Mouse (Mus musculus) midbrain, embryonic 16.5 days (tissue): ENCODE measurements around the gene Hopx. TPM values are rescaled to one million over a fixed set of nuclear protein-coding genes. Genes with fewer than 3 reads are reported as not detected.
A peak's percentile ranks its signal among the peaks of the same experiment; 100 is the strongest.
"Not testable (repeated sequence)": the region's sequence is repeated elsewhere in the genome, so short reads cannot be mapped to it uniquely, and the experiment has no call there.

Experiments used
- ATAC-seq: fragments of 200-750 bp; cut with Nextera tagmentation; 2 replicates; pipeline ENCODE4 v1.8.0; 2017; ENCODE audit warnings: moderate TSS enrichment
- H3K27ac ChIP-seq: fragments of 300-500 bp; sonication (generic); 2 replicates; pipeline ENCODE4 v1.5.1; 2014; ENCODE audit warnings: mild to moderate bottlenecking, low read length, mixed read lengths
- H3K27me3 ChIP-seq: fragments of 300-500 bp; sonication (generic); 2 replicates; pipeline ENCODE4 v1.6.1; 2014; ENCODE audit warnings: low read depth, low read length, mixed read lengths; ENCODE audit not compliant: control insufficient read depth, insufficient read depth
- H3K36me3 ChIP-seq: fragments of 300-500 bp; sonication (generic); 2 replicates; pipeline ENCODE4 v1.6.1; 2014; ENCODE audit warnings: mild to moderate bottlenecking, low read length, moderate library complexity, mixed read lengths; ENCODE audit not compliant: control insufficient read depth, insufficient read depth
- H3K4me1 ChIP-seq: fragments of 300-500 bp; sonication (generic); 2 replicates; pipeline ENCODE4 v1.6.1; 2014; ENCODE audit warnings: mild to moderate bottlenecking, low read length, mixed read lengths; ENCODE audit not compliant: control insufficient read depth, insufficient read depth
- H3K4me2 ChIP-seq: fragments of 300-500 bp; sonication (generic); 2 replicates; pipeline ENCODE4 v1.6.1; 2014; ENCODE audit warnings: mild to moderate bottlenecking, low read length, mixed read lengths
- H3K4me3 ChIP-seq: fragments of 300-500 bp; sonication (generic); 2 replicates; pipeline ENCODE4 v1.5.1; 2014; ENCODE audit warnings: low read depth, mild to moderate bottlenecking, low read length, moderate library complexity, mixed read lengths
- H3K9ac ChIP-seq: fragments of 300-500 bp; sonication (generic); 2 replicates; pipeline ENCODE4 v1.6.1; 2014; ENCODE audit warnings: low read depth, low read length, mixed read lengths
- H3K9me3 ChIP-seq: fragments of 300-500 bp; sonication (generic); replicated peaks from 2 replicates; pipeline ENCODE4 v1.6.1; 2014; ENCODE audit warnings: mild to moderate bottlenecking, low read length, mixed read lengths; ENCODE audit not compliant: control insufficient read depth, poor library complexity, severe bottlenecking
- WGBS: fragments of 180-500 bp; shearing (Covaris S2); extraction: QIAGEN DNeasy Blood & Tissue Kit; methylation state at CpG from one replicate; pipeline ENCODE4 v1.1.7; 2014; 5-methylcytosine and 5-hydroxymethylcytosine counted together
- polyA plus RNA-seq: library from polyadenylated mRNA; unstranded; fragments of >200 nt; fragmentation: Nextera tagmentation; extraction: Ambion mirVana; gene quantifications from 2 replicates; pipeline ENCODE4 v1.2.1, GENCODE M21; 2015

The Hopx gene
- polyA plus RNA-seq, 1 experiment from 2014 or later = 0.78 TPM

- Histone ChIP-seq H3K9me3 (no peaks in the 10 kb centered on the region), H3K4me1 (peaks cover 7% of the 10 kb centered on the region; the same call in 1 of the 2 replicates), H3K27ac (no peak overlapping the region), H3K27me3 (peaks cover 25% of the 10 kb centered on the region), H3K4me2 (no peak overlapping the region), H3K4me3 (no peak overlapping the region), H3K36me3 (no peaks in the 10 kb centered on the region), H3K9ac (no peak overlapping the region)
- no peak for ATAC-seq
- 76% methylated on average over 3 of the region's 3 CpGs for WGBS
Measured at GRCm38 (mm10) chr5:77098874-77099273, 16.0 kb downstream of the Hopx start.

- Histone ChIP-seq H3K36me3 (no peaks in the 10 kb centered on the region), H3K4me1 (peaks cover 9% of the 10 kb centered on the region; the same call in 1 of the 2 replicates), H3K4me2 (no peak overlapping the region), H3K4me3 (no peak overlapping the region), H3K9ac (no peak overlapping the region), H3K9me3 (no peaks in the 10 kb centered on the region), H3K27ac (no peak overlapping the region), H3K27me3 (peaks cover 24% of the 10 kb centered on the region)
- ATAC-seq = no peak
- 54% methylated on average over 6 of the region's 6 CpGs for WGBS
Measured at GRCm38 (mm10) chr5:77097686-77098085, 17.2 kb downstream of the Hopx start.

GRCm38 (mm10) chr5:77096194-77096593 is 18.7 kb downstream of the Hopx start:
- H3K4me1 ChIP-seq, H3K9me3 ChIP-seq, ATAC-seq, H3K36me3 ChIP-seq, H3K27ac ChIP-seq, H3K4me3 ChIP-seq, H3K9ac ChIP-seq, H3K4me2 ChIP-seq: not testable (repeated sequence)
- H3K27me3 ChIP-seq = peaks cover 18% of the 10 kb centered on the region
- 90% methylated on average over 3 of the region's 3 CpGs for WGBS

- WGBS = under 1% methylated on average over 68 of the region's 69 CpGs
- Histone ChIP-seq H3K4me2 (peak overlapping the region; percentile 100), H3K9me3 (no peaks in the 10 kb centered on the region), H3K27ac (no peak overlapping the region), H3K4me1 (peaks cover 9% of the 10 kb centered on the region; the same call in 1 of the 2 replicates), H3K27me3 (peaks cover 18% of the 10 kb centered on the region), H3K36me3 (no peaks in the 10 kb centered on the region), H3K4me3 (peak overlapping the region; percentile 65), H3K9ac (peak overlapping the region; percentile 66)
- ATAC-seq = peak; percentile 86
Measured at GRCm38 (mm10) chr5:77094510-77095491, 20.1 kb downstream of the Hopx start.

GRCm38 (mm10) chr5:77093961-77094360 is 21.0 kb downstream of the Hopx start:
- 20% methylated on average over 8 of the region's 8 CpGs for WGBS
- ATAC-seq = no peak
- peak overlapping the region; percentile 65 for H3K4me3 ChIP-seq
- H3K4me2 ChIP-seq = peak overlapping the region; percentile 100
- no peaks in the 10 kb centered on the region for H3K36me3 ChIP-seq
- H3K9me3 ChIP-seq = no peaks in the 10 kb centered on the region
- peak overlapping the region; percentile 66 for H3K9ac ChIP-seq
- peaks cover 9% of the 10 kb centered on the region; the same call in 1 of the 2 replicates for H3K4me1 ChIP-seq
- no peak overlapping the region for H3K27ac ChIP-seq
- peaks cover 21% of the 10 kb centered on the region for H3K27me3 ChIP-seq

GRCm38 (mm10) chr5:77092531-77092930 is 22.4 kb downstream of the Hopx start:
- WGBS = 74% methylated on average over 5 of the region's 5 CpGs
- H3K4me3 ChIP-seq = no peak overlapping the region
- H3K9ac ChIP-seq = no peak overlapping the region
- H3K36me3 ChIP-seq = no peaks in the 10 kb centered on the region
- H3K27me3 ChIP-seq = peaks cover 21% of the 10 kb centered on the region
- H3K9me3 ChIP-seq = no peaks in the 10 kb centered on the region
- H3K27ac ChIP-seq = no peak overlapping the region
- no peak for ATAC-seq
- H3K4me1 ChIP-seq = peaks cover 9% of the 10 kb centered on the region; the same call in 1 of the 2 replicates
- no peak overlapping the region for H3K4me2 ChIP-seq

- Histone ChIP-seq H3K9ac (no peak overlapping the region), H3K27me3 (peaks cover 17% of the 10 kb centered on the region), H3K9me3 (no peaks in the 10 kb centered on the region)
Measured at GRCm38 (mm10) chr5:77091923-77092322, 23.0 kb downstream of the Hopx start.

GRCm38 (mm10) chr5:77090521-77091096 is 24.3 kb downstream of the Hopx start:
- H3K27ac ChIP-seq = no peak overlapping the region

More at GRCm38 (mm10) chr5:77091923-77092322, 23.0 kb downstream of the Hopx start:
- no peaks in the 10 kb centered on the region for H3K36me3 ChIP-seq
- WGBS = 89% methylated on average over 3 of the region's 3 CpGs
- H3K27ac ChIP-seq = no peak overlapping the region
- ATAC-seq = no peak
- peaks cover 9% of the 10 kb centered on the region; the same call in 1 of the 2 replicates for H3K4me1 ChIP-seq
- no peak overlapping the region for H3K4me3 ChIP-seq
- H3K4me2 ChIP-seq = no peak overlapping the region

More at GRCm38 (mm10) chr5:77090521-77091096, 24.3 kb downstream of the Hopx start:
- Histone ChIP-seq H3K27me3 (peaks cover 7% of the 10 kb centered on the region), H3K9me3 (no peaks in the 10 kb centered on the region), H3K4me1 (peaks cover 9% of the 10 kb centered on the region; the same call in 1 of the 2 replicates), H3K4me3 (no peak overlapping the region), H3K9ac (no peak overlapping the region), H3K36me3 (no peaks in the 10 kb centered on the region), H3K4me2 (no peak overlapping the region)
- 49% methylated on average over 5 of the region's 5 CpGs for WGBS
- ATAC-seq = no peak
